Mouse (Mus musculus) hindbrain, embryonic 16.5 days (tissue): ENCODE results near the gene Rnf103. TPM values are rescaled to one million over a fixed set of nuclear protein-coding genes. Genes with fewer than 3 reads are reported as not detected.

ENCODE experiments used
- ATAC-seq: fragments of 200-750 bp; cut with Nextera tagmentation; 2 replicates; pipeline ENCODE4 v1.8.0; 2017; ENCODE audit warnings: moderate TSS enrichment, moderate library complexity
- H3K27ac ChIP-seq: fragments of 300-500 bp; sonication (generic); 2 replicates; pipeline ENCODE4 v1.5.1; 2014; ENCODE audit warnings: low read depth, mild to moderate bottlenecking, control low read depth, low read length, moderate library complexity
- H3K27me3 ChIP-seq: fragments of 300-500 bp; sonication (generic); replicated peaks from 2 replicates; pipeline ENCODE4 v1.6.1; 2014; ENCODE audit warnings: low read length; ENCODE audit not compliant: control insufficient read depth, insufficient read depth
- H3K36me3 ChIP-seq: fragments of 300-500 bp; sonication (generic); 2 replicates; pipeline ENCODE4 v1.6.1; 2014; ENCODE audit warnings: mild to moderate bottlenecking, low read length, moderate library complexity, mixed read lengths; ENCODE audit not compliant: control insufficient read depth, insufficient read depth
- H3K4me1 ChIP-seq: fragments of 300-500 bp; sonication (generic); 2 replicates; pipeline ENCODE4 v1.6.1; 2014; ENCODE audit warnings: low read depth, low read length; ENCODE audit not compliant: control insufficient read depth, insufficient read depth
- H3K4me2 ChIP-seq: fragments of 300-500 bp; sonication (generic); 2 replicates; pipeline ENCODE4 v1.6.1; 2014; ENCODE audit warnings: mild to moderate bottlenecking, low read length, control low read depth, moderate library complexity
- H3K4me3 ChIP-seq: fragments of 300-500 bp; sonication (generic); 2 replicates; pipeline ENCODE4 v1.5.1; 2014; ENCODE audit warnings: mild to moderate bottlenecking, low read length, control low read depth, moderate library complexity
- H3K9ac ChIP-seq: fragments of 300-500 bp; sonication (generic); 2 replicates; pipeline ENCODE4 v1.6.1; 2014; ENCODE audit warnings: low read depth, mild to moderate bottlenecking, control low read depth, low read length, moderate library complexity
- H3K9me3 ChIP-seq: fragments of 300-500 bp; sonication (generic); 2 replicates; pipeline ENCODE4 v1.6.1; 2014; ENCODE audit warnings: mild to moderate bottlenecking, low read length, moderate library complexity; ENCODE audit not compliant: control insufficient read depth
- WGBS: fragments of 180-500 bp; shearing (Covaris S2); extraction: QIAGEN DNeasy Blood & Tissue Kit; methylation state at CpG from one replicate; pipeline ENCODE4 v1.1.7; 2014; 5-methylcytosine and 5-hydroxymethylcytosine counted together
- polyA plus RNA-seq: library from polyadenylated mRNA; unstranded; fragments of >200 nt; fragmentation: Nextera tagmentation; extraction: Ambion mirVana; gene quantifications from 2 replicates; pipeline ENCODE4 v1.2.1, GENCODE M21; 2015

Gene Rnf103
- polyA plus RNA-seq, 1 experiment from 2014 or later, result 14.0 TPM

DNA sequence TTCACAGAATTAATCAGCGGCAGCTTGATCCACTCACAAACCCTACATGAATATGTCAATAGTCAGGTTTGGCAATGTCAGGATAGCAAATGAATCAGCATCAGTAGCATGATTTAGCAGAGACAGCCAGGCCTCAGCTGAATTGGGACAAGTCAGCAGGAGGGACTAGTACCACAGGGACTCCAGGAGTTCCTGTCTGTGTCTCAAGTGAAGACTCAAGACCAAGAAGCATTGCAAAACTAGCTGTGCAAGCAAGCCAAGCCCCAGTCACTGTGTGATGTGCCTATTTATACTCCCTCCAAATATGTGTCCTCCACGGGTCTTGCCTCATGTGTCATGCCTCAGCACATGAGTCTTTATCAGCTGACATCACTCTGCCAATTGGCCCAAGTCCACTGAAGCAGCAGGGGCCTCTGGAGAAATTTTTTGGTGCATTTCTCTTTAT, 61.8 kb downstream of the Rnf103 start:
- WGBS, result 85% methylated on average over 2 of the region's 2 CpGs
- Histone ChIP-seq H3K27me3 (no peaks in the 10 kb centered on the region), H3K27ac (no peak overlapping the region)

DNA sequence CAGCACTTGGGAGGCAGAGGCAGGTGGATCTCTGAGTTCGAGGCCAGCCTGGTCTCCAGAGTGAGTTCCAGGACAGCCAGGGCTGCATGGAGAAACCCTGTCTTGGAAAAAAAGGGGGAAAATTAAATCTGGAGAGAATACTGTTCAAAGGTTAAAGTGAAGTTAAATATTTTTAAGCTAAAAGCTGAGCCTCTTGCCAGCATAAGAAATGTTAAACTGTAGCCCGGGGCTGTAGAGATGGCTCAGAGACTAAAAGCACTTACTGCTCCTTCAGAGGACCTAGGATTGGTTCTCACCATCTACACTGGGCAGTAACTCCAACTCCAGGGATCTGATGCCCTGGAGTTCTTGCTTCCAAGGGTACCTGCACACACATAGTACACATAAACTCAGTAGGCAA, 63.1 kb downstream of the Rnf103 start:
- H3K9ac ChIP-seq, result no peak overlapping the region
- no peak for ATAC-seq
- no peak overlapping the region for H3K27ac ChIP-seq
- H3K9me3 ChIP-seq, result no peaks in the 10 kb centered on the region
- H3K27me3 ChIP-seq, result no peaks in the 10 kb centered on the region
- WGBS, result 94% methylated on average over 2 of the region's 2 CpGs
- no peak overlapping the region for H3K4me3 ChIP-seq
- H3K4me2 ChIP-seq, result no peak overlapping the region
- H3K36me3 ChIP-seq, result peaks cover 7% of the 10 kb centered on the region; the same call in 1 of the 2 replicates
- no peaks in the 10 kb centered on the region for H3K4me1 ChIP-seq

More for the DNA sequence above, 61.8 kb downstream of the Rnf103 start:
- Histone ChIP-seq H3K4me1 (no peaks in the 10 kb centered on the region), H3K4me3 (no peak overlapping the region), H3K4me2 (no peak overlapping the region), H3K9me3 (no peaks in the 10 kb centered on the region), H3K9ac (no peak overlapping the region), H3K36me3 (peaks cover 3% of the 10 kb centered on the region; the same call in 1 of the 2 replicates)
- no peak for ATAC-seq

Other genes starting within 250 kb of the Rnf103 start
- gene Krcc1, start 222.2 kb upstream of the Rnf103 start, polyA plus RNA-seq, result 19.2 and 20.3 TPM in 2 replicates
- 0.21 and 0.91 TPM in 2 replicates for gene Smyd1, start 171.7 kb upstream of the Rnf103 start, polyA plus RNA-seq
- gene Cd8b1, start 171.1 kb upstream of the Rnf103 start, polyA plus RNA-seq, result not detected in 2 replicates
- not detected in 2 replicates for gene Cd8a, start 120.5 kb upstream of the Rnf103 start, polyA plus RNA-seq
- gene Rmnd5a, start 53.3 kb upstream of the Rnf103 start, polyA plus RNA-seq, result 7.7 and 8.1 TPM in 2 replicates
- gene Chmp3, start 49.9 kb downstream of the Rnf103 start, polyA plus RNA-seq, result 61.6 and 61.8 TPM in 2 replicates
- 25.6 and 33.0 TPM in 2 replicates for gene Kdm3a, start 139.1 kb downstream of the Rnf103 start, polyA plus RNA-seq
- gene Reep1, start 213.7 kb downstream of the Rnf103 start, polyA plus RNA-seq, result 304 and 342 TPM in 2 replicates